Mouse (Mus musculus) frontal cortex, adult 2 months (tissue): ENCODE data around the gene Gimap1. TPM values are rescaled to one million over a fixed set of nuclear protein-coding genes. Genes with fewer than 3 reads are reported as not detected.
A peak's percentile ranks its signal among the peaks of the same experiment; 100 is the strongest.

Source experiments
- DNase-seq, 2 experiments: peaks; one replicate each; pipeline ENCODE4 v3.0.0; 2022; ENCODE audit warnings: low spot score in 1 of 2; ENCODE audit errors: extremely low spot score in 1 of 2
- polyA plus RNA-seq: library from polyadenylated mRNA; depleted of rRNA; stranded (reverse); fragments of >200 nt; gene quantifications from 2 replicates; pipeline ENCODE4 v1.2.3, GENCODE M21; 2012; rRNA removed

Gene Gimap1
- polyA plus RNA-seq = 1.6 TPM in 2 replicates

DNA sequence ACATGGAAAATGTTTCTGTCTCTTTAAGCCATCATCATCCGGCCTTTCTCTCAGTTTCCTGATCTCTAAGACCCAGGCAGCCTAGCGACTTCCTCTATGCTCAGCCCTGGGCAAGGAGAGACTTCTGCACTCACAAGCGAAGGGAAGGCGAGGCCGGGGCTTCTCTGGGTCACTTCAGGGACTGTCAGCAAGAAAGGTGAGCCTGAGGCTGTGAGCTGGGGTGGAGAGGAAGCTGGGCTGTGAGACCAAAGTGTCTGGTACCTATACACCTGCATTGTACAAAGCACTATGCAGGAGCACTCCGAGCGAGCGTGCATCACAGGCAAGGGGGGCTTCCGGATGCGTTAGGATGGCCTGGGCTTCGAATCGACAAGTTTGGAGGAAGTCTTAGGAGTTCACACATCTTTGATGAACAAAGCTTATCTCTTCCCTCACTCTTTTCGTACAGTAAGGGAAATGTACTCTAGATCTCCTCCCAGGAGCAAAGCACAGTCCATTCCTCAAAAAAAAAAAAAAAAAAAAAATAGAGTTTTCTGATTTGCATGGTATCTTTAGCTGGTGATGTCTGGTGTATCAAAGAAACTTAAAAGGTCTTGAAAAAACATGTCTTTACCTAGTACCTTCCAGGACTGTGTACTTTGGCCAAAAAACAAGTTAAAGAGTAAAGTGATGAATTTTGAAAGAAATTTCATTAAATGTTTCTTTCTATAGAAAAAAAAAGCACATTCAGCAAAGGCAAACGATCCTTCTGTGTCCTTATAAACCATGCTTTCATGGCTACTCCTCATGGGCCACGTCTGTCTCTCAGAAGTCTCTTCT is at the start of gene Gimap1:
TSS of gene Gimap1 (plus strand) at position 94 of the 819 bp plus-strand sequence.
- no peak for DNase-seq

GRCm38 (mm10) chr6:48689320-48689719 is 49.5 kb upstream of the Gimap1 start:
- no peak for DNase-seq

DNA sequence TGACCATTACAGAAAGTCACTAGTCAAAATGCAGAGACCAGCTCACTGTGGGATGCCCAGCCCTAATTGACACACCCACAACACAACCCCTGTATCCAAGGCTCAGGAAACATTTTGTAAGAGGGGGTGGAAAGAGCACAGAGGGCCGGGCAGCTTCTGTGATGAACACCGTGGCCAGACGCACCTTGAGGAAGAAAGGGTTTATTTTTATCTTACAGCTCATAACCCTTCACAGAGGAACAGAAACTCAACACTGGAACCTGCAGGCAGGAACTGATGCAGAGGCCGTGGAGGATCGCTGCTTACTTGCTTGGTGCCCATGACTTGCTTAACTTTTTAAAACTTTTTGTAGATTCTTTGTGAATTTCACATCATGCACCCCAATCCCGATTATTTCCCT is 45.9 kb upstream of the Gimap1 start:
- no peak for DNase-seq

GRCm38 (mm10) chr6:48696830-48697554 is 41.9 kb upstream of the Gimap1 start:
- DNase-seq = no peak

- DNase-seq = no peak
Observed at GRCm38 (mm10) chr6:48697555-48697930, 41.3 kb upstream of the Gimap1 start.

DNA sequence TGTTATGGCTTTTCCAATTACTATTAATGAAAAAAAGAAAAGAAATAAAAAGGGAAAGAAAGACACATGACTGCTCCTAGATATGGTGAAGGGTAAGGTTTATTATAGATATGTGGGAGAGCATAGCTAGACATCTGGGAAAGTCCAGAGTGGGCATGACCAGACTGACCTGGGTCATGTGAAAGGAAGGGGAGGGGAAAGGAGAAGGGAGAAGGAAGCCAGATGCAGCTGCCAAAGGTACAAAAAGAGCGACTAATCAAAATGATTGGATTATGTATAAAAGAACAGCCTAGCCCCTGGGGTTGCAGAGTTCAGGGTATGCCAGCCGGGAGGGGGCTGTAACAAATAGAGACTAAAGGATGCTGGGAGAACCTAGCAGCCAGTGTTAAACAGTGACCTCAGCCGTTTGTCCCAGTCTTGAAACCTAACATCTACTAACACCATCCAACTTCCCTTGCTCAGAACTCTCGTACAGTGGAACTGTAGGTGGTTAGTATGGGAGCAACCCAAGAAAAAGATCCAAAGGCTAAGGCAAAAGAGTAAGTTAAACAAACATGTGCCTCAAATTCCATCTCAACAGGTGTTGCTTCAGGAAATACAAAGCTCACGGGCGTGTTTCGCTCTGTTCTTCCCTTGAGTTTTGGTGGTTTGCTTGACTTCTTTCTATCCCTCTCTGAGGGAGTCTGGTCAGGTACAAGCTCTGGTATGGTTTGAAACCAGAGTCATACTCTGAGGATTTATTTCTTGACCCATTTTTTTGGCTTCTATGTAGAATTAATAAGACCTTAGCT is 40.6 kb upstream of the Gimap1 start:
- no peak for DNase-seq

GRCm38 (mm10) chr6:48698888-48699287 is 40.0 kb upstream of the Gimap1 start:
- DNase-seq = no peak

- no peak for DNase-seq
Observed at GRCm38 (mm10) chr6:48700251-48701075, 38.4 kb upstream of the Gimap1 start.

DNA sequence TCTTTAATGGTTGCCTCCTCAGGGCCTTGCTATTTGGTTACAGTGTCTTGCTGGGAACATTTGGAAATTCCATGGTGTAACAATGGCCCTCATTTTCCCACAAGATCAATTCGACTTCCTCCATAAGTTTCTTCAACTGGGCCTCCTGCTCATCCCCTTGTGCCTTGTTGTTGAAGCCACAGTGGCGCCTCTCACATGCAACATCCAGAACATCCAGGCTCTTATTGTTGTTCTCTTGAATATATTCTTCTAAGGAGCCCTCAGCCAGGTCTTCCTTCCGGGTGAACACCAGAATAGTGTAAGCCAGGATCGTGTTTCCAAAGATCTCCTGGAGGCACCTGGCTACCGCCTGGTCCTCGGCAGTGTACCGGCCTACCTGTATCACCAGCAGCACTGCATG is 36.7 kb upstream of the Gimap1 start:
- DNase-seq = no peak

- DNase-seq = no peak
Observed at GRCm38 (mm10) chr6:48702601-48703000, 36.3 kb upstream of the Gimap1 start.

- DNase-seq = no peak
Observed at GRCm38 (mm10) chr6:48704146-48704545, 34.7 kb upstream of the Gimap1 start.

- DNase-seq = no peak
Observed at GRCm38 (mm10) chr6:48706130-48706529, 32.7 kb upstream of the Gimap1 start.

DNA sequence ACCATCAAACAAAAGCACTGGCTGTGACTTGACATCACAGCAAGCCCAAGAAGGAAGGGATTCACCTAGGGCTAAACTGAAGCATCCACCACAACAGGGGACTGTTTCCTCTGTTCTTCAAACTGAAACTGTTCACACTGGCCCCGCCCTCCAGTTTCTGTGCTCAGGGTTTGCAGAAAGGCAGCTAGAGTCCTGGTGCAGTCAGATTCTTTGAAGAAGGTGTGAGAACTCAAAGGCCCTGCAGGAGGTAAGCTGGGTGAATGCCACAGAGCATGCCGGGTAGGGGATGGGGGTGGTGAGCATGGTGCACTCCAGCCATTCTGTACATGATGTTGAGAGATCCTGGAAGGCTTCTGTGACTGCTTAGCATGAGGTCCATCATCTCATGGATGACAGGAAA is 20.4 kb upstream of the Gimap1 start, which contains the start of the genes Gm28053 and Gimap7:
TSS of gene Gm28053 (plus strand) at position 153 of the 400 bp plus-strand sequence.
TSS of gene Gimap7 (plus strand) at position 167 of the 400 bp plus-strand sequence.
- DNase-seq = no peak

GRCm38 (mm10) chr6:48720326-48720725 is 18.5 kb upstream of the Gimap1 start:
- peak in 1 of 2 experiments; percentile 2 for DNase-seq

- DNase-seq = no peak
Observed at GRCm38 (mm10) chr6:48723468-48723867, 15.4 kb upstream of the Gimap1 start.

DNA sequence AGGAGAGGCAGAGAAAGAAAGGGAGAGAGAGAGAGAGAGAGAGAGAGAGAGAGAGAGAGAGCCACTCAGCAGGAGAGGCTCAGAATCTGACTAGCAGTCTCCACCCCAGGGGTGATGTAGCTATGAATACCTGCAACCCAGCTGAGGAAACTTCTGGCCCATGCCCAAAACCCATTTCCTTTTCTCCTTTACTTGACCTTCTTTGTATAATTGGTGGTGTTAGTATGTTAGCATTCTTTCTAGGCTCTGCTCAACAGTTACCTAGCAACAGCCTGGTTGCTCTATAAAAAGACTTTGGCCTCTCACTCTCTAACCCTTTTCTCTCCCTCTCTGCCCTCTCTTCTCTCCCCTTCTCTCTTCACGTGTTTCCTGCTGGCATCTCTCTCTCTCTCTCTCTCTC is 13.4 kb upstream of the Gimap1 start:
- DNase-seq = peak; percentile 11 to 45

DNA sequence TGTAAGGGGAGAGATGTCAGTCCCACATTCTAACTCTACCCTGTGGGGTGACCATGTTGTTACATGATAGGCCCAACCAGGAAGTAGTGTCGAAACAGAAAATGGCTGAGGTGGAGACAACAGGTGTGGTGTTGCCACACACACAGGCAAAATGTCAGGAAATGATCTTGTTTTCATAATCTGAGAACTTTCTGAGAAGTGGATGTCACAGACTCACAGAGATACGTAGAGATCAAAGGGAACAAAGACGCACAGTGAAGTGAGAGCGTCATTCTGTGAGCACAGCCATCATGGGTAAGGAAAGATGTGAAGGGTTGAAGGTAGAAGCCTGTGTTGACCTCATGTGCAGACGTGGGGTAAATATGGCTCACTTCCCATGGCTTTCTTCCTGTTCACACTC is 11.1 kb upstream of the Gimap1 start:
- DNase-seq = no peak

- DNase-seq = no peak
Observed at GRCm38 (mm10) chr6:48732864-48733304, 6.0 kb upstream of the Gimap1 start.

DNA sequence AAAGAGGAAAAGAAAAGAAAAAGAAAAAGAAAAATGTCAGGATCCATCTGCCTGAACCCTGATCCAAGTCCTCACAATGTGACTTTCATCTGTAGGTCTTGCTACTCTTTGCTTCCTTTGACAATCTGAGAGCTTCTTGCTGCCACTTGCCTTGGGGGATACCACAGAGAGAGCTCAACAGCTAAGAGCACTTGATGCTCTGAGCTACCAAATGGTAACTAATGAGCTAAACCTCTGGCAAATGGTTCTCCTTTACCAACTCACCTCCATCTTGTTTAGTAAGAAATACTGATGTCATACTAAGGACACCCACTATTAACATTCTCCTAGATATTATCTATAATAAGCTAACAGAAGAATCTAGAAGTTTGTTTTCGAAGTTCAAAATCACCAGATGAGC is 5.2 kb upstream of the Gimap1 start:
- no peak for DNase-seq

DNA sequence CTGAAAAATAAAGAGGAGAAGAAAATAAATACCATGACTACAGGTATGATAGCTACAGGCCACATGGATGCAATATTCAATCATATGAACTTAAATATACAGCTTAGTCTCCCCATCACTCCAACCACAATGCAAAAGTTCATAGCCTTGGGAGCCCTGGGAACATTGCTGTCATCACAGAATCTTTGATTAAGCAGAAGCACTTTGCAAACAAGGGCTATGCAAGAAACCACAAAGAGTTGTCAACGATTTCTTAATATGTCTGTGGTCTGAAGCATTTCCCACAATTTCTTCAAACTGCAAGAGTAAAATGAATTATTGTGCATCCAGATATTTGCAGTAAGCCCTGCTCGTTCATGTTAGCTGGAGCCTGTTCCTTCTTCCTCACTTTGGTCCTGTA is 1.8 kb upstream of the Gimap1 start:
- no peak for DNase-seq
